Mouse (Mus musculus) megakaryocyte, embryonic 14.5 days (primary cell): ENCODE data around the gene Ints14.

Experiments used
- FLI1 ChIP-seq: IDR thresholded peaks from 2 replicates; pipeline ENCODE4 v1.6.1; 2012; ENCODE audit warnings: low read length, inconsistent platforms, mixed read lengths
- GATA1 ChIP-seq: IDR thresholded peaks from 3 replicates; pipeline ENCODE4 v1.6.1; 2012; ENCODE audit warnings: mixed read lengths, low read length, inconsistent platforms, borderline replicate concordance

DNA sequence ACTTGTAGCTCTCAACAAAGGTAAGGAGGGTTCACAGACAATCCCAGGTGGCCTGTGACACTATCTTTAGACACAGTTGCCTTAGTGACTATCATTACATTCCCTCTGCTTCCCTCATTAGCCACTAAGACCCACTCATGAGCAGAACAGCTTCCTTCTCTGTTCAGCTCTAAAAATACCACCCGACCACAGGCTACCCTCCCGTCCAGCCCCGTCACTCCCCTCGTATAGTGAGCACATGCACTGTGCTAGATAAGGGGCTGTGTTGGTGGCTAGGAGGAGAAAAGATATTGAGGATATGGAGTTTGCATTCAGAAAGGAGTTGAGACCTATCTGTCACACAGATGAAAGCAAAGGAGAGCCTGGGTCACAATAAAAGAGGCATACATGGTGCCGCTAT lies 22.2 kb upstream of the Ints14 start:
- TF ChIP-seq GATA1 (peak; percentile 54; the same call in 1 of the 3 replicates), FLI1 (no peak)
